Mouse (Mus musculus) ES-Bruce4 (cell line): ENCODE data around the gene Gas7.

Experiments used
- CTCF ChIP-seq: IDR thresholded peaks from one replicate; pipeline ENCODE4 v1.8.1; 2011; ENCODE audit warnings: low read depth, low read length
- POLR2A ChIP-seq: IDR thresholded peaks from one replicate; pipeline ENCODE4 v1.8.1; 2011; ENCODE audit warnings: low read length; ENCODE audit not compliant: insufficient read depth

DNA sequence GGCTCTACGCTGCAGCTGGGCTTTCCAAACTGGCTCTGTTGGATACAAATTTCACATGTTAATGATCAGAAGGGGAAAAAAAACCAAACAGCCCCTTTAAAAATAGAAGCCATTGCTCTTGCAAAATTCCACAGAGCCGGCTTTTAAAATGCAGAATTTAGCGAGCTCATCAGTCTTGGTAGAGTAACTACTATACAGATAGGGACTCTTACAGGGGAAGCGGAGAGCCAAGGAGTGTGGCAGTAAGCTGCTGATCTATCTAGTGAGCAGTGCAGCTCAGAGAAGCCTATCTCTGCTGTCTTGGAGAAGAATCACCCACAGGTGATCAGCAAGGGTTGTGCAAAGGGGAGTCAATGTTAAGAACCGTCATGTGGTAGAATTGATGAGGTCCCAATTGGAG, 21.5 kb upstream of the Gas7 start:
- no peak for TF ChIP-seq CTCF
- TF ChIP-seq POLR2A: no peak
